Mouse (Mus musculus): Measurements from ENCODE around the gene Gm10639.
"Not testable (repeated sequence)": the region's sequence is repeated elsewhere in the genome, so short reads cannot be mapped to it uniquely, and the experiment has no call there.

Gene Gm10639

GRCm38 (mm10) chr9:78348206-78349004, 58.7 kb downstream of the Gm10639 start:
- not testable (repeated sequence) for DNase-seq

GRCm38 (mm10) chr9:78349141-78349540, 59.4 kb downstream of the Gm10639 start:
- not testable (repeated sequence) for DNase-seq

- not testable (repeated sequence) for DNase-seq
Observed at GRCm38 (mm10) chr9:78350007-78350406, 60.3 kb downstream of the Gm10639 start.

GRCm38 (mm10) chr9:78351504-78352220, 61.9 kb downstream of the Gm10639 start:
- no peak for DNase-seq

Measured in cerebellum, adult 18-20 months (tissue).